Comparison of ENCODE assay signal across 7 mouse cellular contexts in the genomic region with DNA sequence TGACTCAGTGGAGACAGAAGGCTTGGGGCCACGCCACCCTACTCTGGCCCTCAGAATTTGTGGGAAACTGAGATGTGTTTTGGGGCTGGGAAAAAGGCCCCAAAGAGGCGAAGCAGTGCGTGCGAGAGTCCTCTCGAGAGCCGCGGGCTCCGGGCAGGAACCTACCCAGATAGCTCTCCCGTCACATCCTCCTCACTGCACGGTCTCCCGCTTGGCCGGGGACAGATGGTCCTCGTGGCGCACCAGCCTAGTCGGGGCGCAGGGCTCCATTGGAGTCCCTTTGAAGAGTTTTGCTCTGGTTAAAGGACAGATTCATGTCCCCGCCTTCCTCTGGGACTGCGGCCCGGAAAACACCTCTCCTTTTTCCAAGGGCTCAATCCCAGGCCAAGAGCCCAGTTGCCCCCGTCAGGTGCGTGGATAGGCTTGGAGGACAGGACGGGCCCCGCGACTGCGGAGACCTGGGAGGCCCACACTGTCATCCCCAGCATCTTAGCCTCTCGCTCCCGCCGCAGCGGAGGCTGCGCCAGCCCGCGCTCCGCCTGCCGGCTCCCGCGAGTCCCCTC. TPM values are rescaled to one million over a fixed set of nuclear protein-coding genes. Genes with fewer than 3 reads are reported as not detected.
DNase-seq lines count a peak whose midpoint lies in the region; ATAC-seq and TF ChIP-seq lines count a peak whose summit lies in the region.

No protein-coding gene starts in this region.

- H3K9me3 ChIP-seq in ES-Bruce4 (replicated peaks; ENCODE audit: control insufficient read depth, insufficient read depth, low read length, poor library complexity, severe bottlenecking), result no peaks in the 10 kb centered on the region
- H3K9me3 ChIP-seq in embryonic facial prominence, embryonic 15.5 days (replicated peaks), result no peaks in the 10 kb centered on the region
- no peaks in the 10 kb centered on the region for H3K9me3 ChIP-seq in neural tube, embryonic 14.5 days (ENCODE audit: control insufficient read depth, low read length)

- no peaks in the 10 kb centered on the region for H3K4me1 ChIP-seq in ES-Bruce4 (ENCODE audit: control insufficient read depth, insufficient read depth, low read length)
- peaks cover 9% of the 10 kb centered on the region; the same call in 1 of the 2 replicates for H3K4me1 ChIP-seq in embryonic facial prominence, embryonic 15.5 days
- H3K4me1 ChIP-seq in neural tube, embryonic 14.5 days (ENCODE audit: control insufficient read depth, insufficient read depth, low read length), result no peaks in the 10 kb centered on the region

- H3K27me3 ChIP-seq in ES-Bruce4 (ENCODE audit: control insufficient read depth, insufficient read depth, low read length, poor library complexity, severe bottlenecking), result peaks cover 3% of the 10 kb centered on the region
- peaks cover 43% of the 10 kb centered on the region for H3K27me3 ChIP-seq in embryonic facial prominence, embryonic 15.5 days
- H3K27me3 ChIP-seq in neural tube, embryonic 14.5 days (ENCODE audit: control insufficient read depth, insufficient read depth, low read length), result no peaks in the 10 kb centered on the region

- 0 out of 2 replicates have a peak overlapping the region, but pooled peaks have one; percentile 12 for H3K4me2 ChIP-seq in embryonic facial prominence, embryonic 15.5 days (replicated peaks)
- peak overlapping the region; percentile 78 for H3K4me2 ChIP-seq in neural tube, embryonic 14.5 days (ENCODE audit: low read depth, low read length)

- TF ChIP-seq POLR2A in ES-Bruce4 (IDR thresholded peaks at IDR 0.05; ENCODE audit: insufficient read depth, low read length), result no peak

- TF ChIP-seq EP300 in ES-Bruce4 (IDR thresholded peaks at IDR 0.05; ENCODE audit: insufficient read depth, low read depth, low read length), result no peak

- peak overlapping the region; percentile 24 for H3K9ac ChIP-seq in ES-Bruce4 (ENCODE audit: low read depth, poor library complexity, severe bottlenecking)
- no peak overlapping the region for H3K9ac ChIP-seq in embryonic facial prominence, embryonic 15.5 days
- H3K9ac ChIP-seq in neural tube, embryonic 14.5 days (replicated peaks; ENCODE audit: low read depth, low read length), result peak overlapping the region; percentile 82

- H3K36me3 ChIP-seq in ES-Bruce4 (ENCODE audit: control insufficient read depth, insufficient read depth, low read length, poor library complexity, severe bottlenecking), result no peaks in the 10 kb centered on the region
- no peaks in the 10 kb centered on the region for H3K36me3 ChIP-seq in embryonic facial prominence, embryonic 15.5 days
- no peaks in the 10 kb centered on the region for H3K36me3 ChIP-seq in neural tube, embryonic 14.5 days (ENCODE audit: control insufficient read depth, insufficient read depth, low read length)

- peak; percentile 50 for DNase-seq in MN1 (ENCODE audit: low spot score)
- DNase-seq in layer of hippocampus, postnatal 10 days (ENCODE audit: low spot score in 2 of 2), result peak; percentile 41 to 48
- DNase-seq in urinary bladder, adult 18-20 months (ENCODE audit: low spot score in 2 of 2), result no peak

- 2% methylated on average over 36 of the region's 36 CpGs for WGBS in embryonic facial prominence, embryonic 15.5 days
- 2% methylated on average over 36 of the region's 36 CpGs for WGBS in neural tube, embryonic 14.5 days

- ATAC-seq in embryonic facial prominence, embryonic 15.5 days (ENCODE audit: insufficient number of reproducible peaks, low FRiP score, low TSS enrichment, low read depth), result no peak
- ATAC-seq in neural tube, embryonic 14.5 days (ENCODE audit: low read depth), result peak; percentile 82
- no peak for ATAC-seq in activated CD4-positive, CD25-positive, alpha-beta regulatory T cell, adult 4 months

- TF ChIP-seq CTCF in ES-Bruce4 (IDR thresholded peaks at IDR 0.05; ENCODE audit: low read depth, low read length), result no peak

- no peak overlapping the region for H3K27ac ChIP-seq in ES-Bruce4 (ENCODE audit: insufficient read depth, low read length)
- H3K27ac ChIP-seq in embryonic facial prominence, embryonic 15.5 days (replicated peaks), result no peak overlapping the region
- peak overlapping the region; percentile 55; the same call in 1 of the 2 replicates for H3K27ac ChIP-seq in neural tube, embryonic 14.5 days (ENCODE audit: low read depth, low read length)

- peak overlapping the region; percentile 63 for H3K4me3 ChIP-seq in ES-Bruce4 (ENCODE audit: low read depth, low read length)
- peak overlapping the region; percentile 2; the same call in 1 of the 2 replicates for H3K4me3 ChIP-seq in embryonic facial prominence, embryonic 15.5 days (replicated peaks)
- H3K4me3 ChIP-seq in neural tube, embryonic 14.5 days (ENCODE audit: low read depth, low read length), result peak overlapping the region; percentile 68

RNA-seq across cellular contexts. Expression of a gene that starts 0.7 kb away (rescaled TPM):
- polyA plus RNA-seq in ES-Bruce4 (2011; ENCODE audit: insufficient read depth, insufficient read length, low read depth, missing spikeins), result 0.10 TPM in 1 of 2 replicates, not detected in the other
- polyA plus RNA-seq in embryonic facial prominence, embryonic 15.5 days (2015; fragmentation: Nextera tagmentation; extraction: Ambion mirVana), result 0.05 and 0.09 TPM in 2 replicates
- 10 to 100 TPM; 47.7 to 53.4 TPM for total RNA-seq in layer of hippocampus, postnatal 10 days (2021)
- polyA plus RNA-seq in neural tube, embryonic 14.5 days (2014; fragmentation: Nextera tagmentation; extraction: Ambion mirVana), result 9.0 and 10.8 TPM in 2 replicates
- polyA plus RNA-seq in activated CD4-positive, CD25-positive, alpha-beta regulatory T cell, adult 4 months (2017; shearing (Covaris generic)), result under 1 TPM in 1 of 2 experiments, not detected in 1; 0.34 TPM

Comparison
In these comparisons a context has a peak if more than half of its experiments do, and no peak if none do; other contexts are left out.
1. H3K4me3 ChIP-seq: peak in every context shown above with its lines; median percentile 68 in neural tube, embryonic 14.5 days; 63 in ES-Bruce4; 2 in embryonic facial prominence, embryonic 15.5 days.
2. DNase-seq: peak in MN1 (single experiment) and layer of hippocampus, postnatal 10 days (2 of 2); none in urinary bladder, adult 18-20 months (0 of 2).